Mouse (Mus musculus): Measurements from ENCODE around the gene Adamts6. TPM values are rescaled to one million over a fixed set of nuclear protein-coding genes. Genes with fewer than 3 reads are reported as not detected.

Adamts6 gene
- polyA plus RNA-seq, 1 experiment = 6.4 TPM

DNA sequence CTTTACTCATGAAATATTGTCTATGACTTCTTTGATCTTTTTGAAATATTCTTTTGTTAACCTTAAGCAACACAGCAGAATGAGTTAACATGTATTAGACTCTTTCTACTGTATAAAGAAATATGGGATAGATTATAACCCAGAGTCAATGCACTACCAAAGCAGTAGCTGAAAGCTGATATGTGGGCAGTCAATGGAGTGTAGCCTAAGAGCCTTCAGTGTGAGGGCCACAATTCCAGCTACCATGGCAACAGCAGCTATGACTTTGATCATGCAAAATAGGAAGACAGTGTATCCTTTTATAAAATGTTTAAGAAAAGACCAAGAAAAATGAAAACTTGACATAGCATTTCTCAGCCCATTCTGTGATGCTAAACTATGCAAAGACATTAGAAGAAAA, 241.6 kb downstream of the Adamts6 start:
- no peak for DNase-seq
- no peaks in the 10 kb centered on the region for H3K27me3 ChIP-seq (ENCODE audit: control insufficient read depth, insufficient read depth, low read length)
- no peak for TF ChIP-seq CTCF (IDR thresholded peaks at IDR 0.05; ENCODE audit: borderline replicate concordance, control insufficient read depth, extremely low read depth, insufficient read depth, low read length, poor library complexity)
- no peak for TF ChIP-seq POLR2A (IDR thresholded peaks at IDR 0.05; ENCODE audit: control insufficient read depth, extremely low read depth, insufficient read depth, low read length, poor library complexity)
- H3K4me1 ChIP-seq (replicated peaks; ENCODE audit: control insufficient read depth, insufficient read depth, low read length) = no peaks in the 10 kb centered on the region
- H3K27ac ChIP-seq (ENCODE audit: control insufficient read depth, insufficient read depth, low read length) = no peak overlapping the region
- no peaks in the 10 kb centered on the region for H3K36me3 ChIP-seq (ENCODE audit: control insufficient read depth, insufficient read depth, low read length)
- no peak overlapping the region for H3K4me3 ChIP-seq (ENCODE audit: control insufficient read depth, insufficient read depth, low read length)

- WGBS = 96% methylated on average over 8 of the region's 8 CpGs
- no peak for DNase-seq
- Histone ChIP-seq H3K4me1 (replicated peaks; ENCODE audit: control insufficient read depth, insufficient read depth, low read length) (no peaks in the 10 kb centered on the region), H3K36me3 (ENCODE audit: control insufficient read depth, insufficient read depth, low read length) (no peaks in the 10 kb centered on the region), H3K27me3 (ENCODE audit: control insufficient read depth, insufficient read depth, low read length) (no peaks in the 10 kb centered on the region), H3K27ac (ENCODE audit: control insufficient read depth, insufficient read depth, low read length) (no peak overlapping the region), H3K4me3 (ENCODE audit: control insufficient read depth, insufficient read depth, low read length) (no peak overlapping the region)
- TF ChIP-seq CTCF (IDR thresholded peaks at IDR 0.05; ENCODE audit: borderline replicate concordance, control insufficient read depth, extremely low read depth, insufficient read depth, low read length, poor library complexity) (no peak), POLR2A (IDR thresholded peaks at IDR 0.05; ENCODE audit: control insufficient read depth, extremely low read depth, insufficient read depth, low read length, poor library complexity) (no peak)
These were observed 244.2 kb downstream of the Adamts6 start for GRCm38 (mm10) chr13:104531841-104532240.

DNA sequence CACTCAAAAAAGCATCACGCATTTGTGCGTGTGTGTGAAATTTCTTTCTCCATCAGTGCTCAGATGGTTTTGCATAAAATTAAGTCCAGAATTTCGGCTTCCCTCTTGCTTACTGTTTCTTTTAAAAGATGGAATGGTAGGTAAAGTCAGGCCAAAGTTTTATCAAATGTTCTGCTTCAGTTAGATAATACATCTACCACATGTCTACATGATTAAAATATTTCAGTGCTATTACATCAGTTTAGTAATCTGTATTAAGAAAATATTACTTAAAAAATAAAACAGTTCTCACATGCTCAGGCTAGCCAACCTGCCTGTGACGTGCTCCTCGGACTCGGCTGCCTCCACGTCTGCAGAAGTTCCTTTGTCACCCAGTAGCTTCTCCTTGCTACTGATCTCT, 245.1 kb downstream of the Adamts6 start:
- 96% methylated on average over 7 of the region's 7 CpGs for WGBS

DNA sequence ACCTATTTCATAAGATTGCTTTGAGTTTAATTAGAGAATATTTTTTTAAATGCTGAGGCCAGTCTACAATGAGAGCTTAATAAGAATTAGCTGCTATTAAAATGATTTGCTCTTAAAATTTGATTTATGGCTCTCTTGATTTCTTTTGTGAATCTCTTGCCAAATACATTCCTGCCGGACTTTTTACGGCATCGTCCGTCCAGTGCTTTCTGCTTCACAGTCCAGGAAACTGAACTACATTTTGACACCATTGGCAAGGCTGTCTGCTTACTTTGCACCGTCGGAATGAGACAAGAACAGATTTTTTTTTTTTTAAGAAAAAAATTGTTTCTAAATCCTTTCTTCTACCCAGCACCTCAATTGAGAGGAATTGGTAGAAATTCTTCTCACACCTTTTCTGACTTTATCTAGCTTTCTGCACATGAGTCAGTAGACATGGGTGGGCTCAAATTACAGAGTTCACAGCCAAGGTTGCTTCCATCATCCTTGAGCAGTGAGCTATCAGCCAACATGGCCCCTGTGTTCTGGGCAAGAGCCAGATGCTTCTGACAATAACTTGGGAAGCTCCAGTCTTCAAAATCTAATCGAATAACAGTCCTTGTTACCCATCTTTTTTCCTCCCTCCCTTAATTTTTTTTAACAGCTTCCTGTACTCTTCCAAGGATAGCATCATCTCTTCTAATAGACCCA, 246.3 kb downstream of the Adamts6 start:
- TF ChIP-seq CTCF (IDR thresholded peaks at IDR 0.05; ENCODE audit: borderline replicate concordance, control insufficient read depth, extremely low read depth, insufficient read depth, low read length, poor library complexity) (no peak), POLR2A (IDR thresholded peaks at IDR 0.05; ENCODE audit: control insufficient read depth, extremely low read depth, insufficient read depth, low read length, poor library complexity) (no peak)
- WGBS = 94% methylated on average over 7 of the region's 7 CpGs
- DNase-seq = no peak
- H3K27me3 ChIP-seq (ENCODE audit: control insufficient read depth, insufficient read depth, low read length) = no peaks in the 10 kb centered on the region
- no peak overlapping the region for H3K4me3 ChIP-seq (ENCODE audit: control insufficient read depth, insufficient read depth, low read length)
- no peak overlapping the region for H3K27ac ChIP-seq (ENCODE audit: control insufficient read depth, insufficient read depth, low read length)
- H3K36me3 ChIP-seq (ENCODE audit: control insufficient read depth, insufficient read depth, low read length) = no peaks in the 10 kb centered on the region
- H3K4me1 ChIP-seq (replicated peaks; ENCODE audit: control insufficient read depth, insufficient read depth, low read length) = no peaks in the 10 kb centered on the region

More for the DNA sequence above, 245.1 kb downstream of the Adamts6 start:
- H3K4me1 ChIP-seq (replicated peaks; ENCODE audit: control insufficient read depth, insufficient read depth, low read length) = no peaks in the 10 kb centered on the region
- H3K4me3 ChIP-seq (ENCODE audit: control insufficient read depth, insufficient read depth, low read length) = no peak overlapping the region
- no peak for TF ChIP-seq CTCF (IDR thresholded peaks at IDR 0.05; ENCODE audit: borderline replicate concordance, control insufficient read depth, extremely low read depth, insufficient read depth, low read length, poor library complexity)
- no peak for TF ChIP-seq POLR2A (IDR thresholded peaks at IDR 0.05; ENCODE audit: control insufficient read depth, extremely low read depth, insufficient read depth, low read length, poor library complexity)
- H3K27me3 ChIP-seq (ENCODE audit: control insufficient read depth, insufficient read depth, low read length) = no peaks in the 10 kb centered on the region
- no peak for DNase-seq
- no peak overlapping the region for H3K27ac ChIP-seq (ENCODE audit: control insufficient read depth, insufficient read depth, low read length)
- H3K36me3 ChIP-seq (ENCODE audit: control insufficient read depth, insufficient read depth, low read length) = no peaks in the 10 kb centered on the region

DNA sequence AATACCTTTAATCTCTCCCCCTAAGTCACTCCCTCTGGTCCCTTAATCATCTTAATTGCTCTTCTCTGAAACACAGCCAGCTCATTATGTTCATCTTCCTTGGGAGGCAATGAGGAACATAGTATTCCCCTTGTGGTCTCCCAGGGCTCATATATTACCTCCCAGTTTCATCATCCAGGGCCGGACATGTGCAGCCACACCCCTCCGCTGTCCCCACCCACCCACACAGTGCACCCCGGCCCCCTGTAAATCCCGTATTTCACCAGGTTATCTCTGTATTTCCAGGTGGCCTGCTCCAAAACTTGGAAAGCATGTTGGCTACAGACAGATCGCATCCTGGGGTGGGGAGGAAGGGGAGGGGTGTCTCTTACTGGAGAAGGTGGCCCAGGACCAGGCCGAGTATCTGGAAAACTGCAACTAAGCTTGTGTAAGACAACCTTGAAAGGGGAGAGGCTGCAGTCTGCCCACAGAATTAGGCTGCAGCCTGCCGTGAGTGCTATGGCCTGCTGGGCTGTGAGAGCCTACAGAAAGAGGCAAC, 253.3 kb downstream of the Adamts6 start:
- Histone ChIP-seq H3K36me3 (ENCODE audit: control insufficient read depth, insufficient read depth, low read length) (no peaks in the 10 kb centered on the region), H3K27me3 (ENCODE audit: control insufficient read depth, insufficient read depth, low read length) (no peaks in the 10 kb centered on the region), H3K4me3 (ENCODE audit: control insufficient read depth, insufficient read depth, low read length) (no peak overlapping the region), H3K27ac (ENCODE audit: control insufficient read depth, insufficient read depth, low read length) (no peak overlapping the region), H3K4me1 (replicated peaks; ENCODE audit: control insufficient read depth, insufficient read depth, low read length) (no peaks in the 10 kb centered on the region)
- WGBS = 96% methylated on average over 7 of the region's 7 CpGs
- no peak for DNase-seq
- no peak for TF ChIP-seq CTCF (IDR thresholded peaks at IDR 0.05; ENCODE audit: borderline replicate concordance, control insufficient read depth, extremely low read depth, insufficient read depth, low read length, poor library complexity)
- no peak for TF ChIP-seq POLR2A (IDR thresholded peaks at IDR 0.05; ENCODE audit: control insufficient read depth, extremely low read depth, insufficient read depth, low read length, poor library complexity)

GRCm38 (mm10) chr13:104542123-104542758, 254.6 kb downstream of the Adamts6 start:
- TF ChIP-seq CTCF (IDR thresholded peaks at IDR 0.05; ENCODE audit: borderline replicate concordance, control insufficient read depth, extremely low read depth, insufficient read depth, low read length, poor library complexity) (no peak), POLR2A (IDR thresholded peaks at IDR 0.05; ENCODE audit: control insufficient read depth, extremely low read depth, insufficient read depth, low read length, poor library complexity) (no peak)
- Histone ChIP-seq H3K4me3 (ENCODE audit: control insufficient read depth, insufficient read depth, low read length) (no peak overlapping the region), H3K27me3 (ENCODE audit: control insufficient read depth, insufficient read depth, low read length) (no peaks in the 10 kb centered on the region), H3K27ac (ENCODE audit: control insufficient read depth, insufficient read depth, low read length) (no peak overlapping the region), H3K4me1 (replicated peaks; ENCODE audit: control insufficient read depth, insufficient read depth, low read length) (no peaks in the 10 kb centered on the region), H3K36me3 (ENCODE audit: control insufficient read depth, insufficient read depth, low read length) (no peaks in the 10 kb centered on the region)
- 90% methylated on average over 10 of the region's 10 CpGs for whole genome bisulfite sequencing
- DNase-seq = no peak

Data from thymus, adult 2 months (tissue).